Mouse (Mus musculus): ENCODE results near the gene Boll. TPM values are rescaled to one million over a fixed set of nuclear protein-coding genes. Genes with fewer than 3 reads are reported as not detected.
"Not testable (repeated sequence)": the region's sequence is repeated elsewhere in the genome, so short reads cannot be mapped to it uniquely, and the experiment has no call there.

Boll gene
- total RNA-seq, 1 experiment = 2.9 TPM

- Histone ChIP-seq H3K9me3 (ENCODE audit: control insufficient read depth, insufficient read depth, low read depth, low read length) (no peaks in the 10 kb centered on the region), H3K4me3 (ENCODE audit: insufficient read depth in 1 of 2, low read depth in 1 of 2, low read length in 2 of 2, poor library complexity in 1 of 2, severe bottlenecking in 1 of 2) (peak overlapping the region; percentile 60 to 71; a peak in 3 of 4 replicates), H3K36me3 (ENCODE audit: control insufficient read depth, insufficient read depth, low read length, poor library complexity, severe bottlenecking) (no peaks in the 10 kb centered on the region), H3K9ac (ENCODE audit: insufficient read depth, low read depth, low read length, poor library complexity, severe bottlenecking) (0 out of 2 replicates have a peak overlapping the region, but pooled peaks have one; percentile 23), H3K4me1 (ENCODE audit: control insufficient read depth in 2 of 2, insufficient read depth in 2 of 2, low read length in 2 of 2, poor library complexity in 1 of 2) (0 out of 4 replicates have a peak, but pooled peaks cover 0 to 3% of the 10 kb centered on the region in 2 experiments), H3K27ac (ENCODE audit: insufficient read depth, low read depth, low read length, poor library complexity, severe bottlenecking) (no peak overlapping the region)
- in situ Hi-C loops (cut with MboI; ENCODE audit: low sequenced_read_pairs in 2 of 2, unreplicated experiment in 2 of 2) = no loop called here
- DNase-seq (ENCODE audit: low read depth, low spot score) = no peak
- no peak for TF ChIP-seq MAFK (IDR thresholded peaks at IDR 0.05; ENCODE audit: insufficient read depth, low read depth, low read length)
- no peak for TF ChIP-seq CHD2 (IDR thresholded peaks at IDR 0.05; ENCODE audit: low read depth, low read length)
- TF ChIP-seq ZNF384 (IDR thresholded peaks at IDR 0.05; ENCODE audit: low read depth, low read length) = no peak
- TF ChIP-seq ZC3H11A (IDR thresholded peaks at IDR 0.05; ENCODE audit: borderline replicate concordance, low read depth, low read length) = no peak
- no peak for TF ChIP-seq HCFC1 (IDR thresholded peaks at IDR 0.05; ENCODE audit: borderline replicate concordance, insufficient read depth, low read length)
Measured at GRCm38 (mm10) chr1:55362634-55363033, 635 bp downstream of the Boll start.

- H3K9ac ChIP-seq (ENCODE audit: insufficient read depth, low read depth, low read length, poor library complexity, severe bottlenecking); H3K9me3 ChIP-seq (ENCODE audit: control insufficient read depth, insufficient read depth, low read depth, low read length); H3K27ac ChIP-seq (ENCODE audit: insufficient read depth, low read depth, low read length, poor library complexity, severe bottlenecking); H3K4me1 ChIP-seq (ENCODE audit: control insufficient read depth in 2 of 2, insufficient read depth in 2 of 2, low read length in 2 of 2, poor library complexity in 1 of 2); in situ Hi-C loops (cut with MboI; ENCODE audit: low sequenced_read_pairs in 2 of 2, unreplicated experiment in 2 of 2); H3K36me3 ChIP-seq (ENCODE audit: control insufficient read depth, insufficient read depth, low read length, poor library complexity, severe bottlenecking); H3K4me3 ChIP-seq (ENCODE audit: insufficient read depth in 1 of 2, low read depth in 1 of 2, low read length in 2 of 2, poor library complexity in 1 of 2, severe bottlenecking in 1 of 2): not testable (repeated sequence)
- peak; percentile 20 for DNase-seq (ENCODE audit: low read depth, low spot score)
Measured at GRCm38 (mm10) chr1:55351914-55352313, 11.4 kb downstream of the Boll start.

GRCm38 (mm10) chr1:55325496-55325895 is 37.8 kb downstream of the Boll start:
- H3K9me3 ChIP-seq (ENCODE audit: control insufficient read depth, insufficient read depth, low read depth, low read length); H3K4me1 ChIP-seq (ENCODE audit: control insufficient read depth in 2 of 2, insufficient read depth in 2 of 2, low read length in 2 of 2, poor library complexity in 1 of 2); H3K27ac ChIP-seq (ENCODE audit: insufficient read depth, low read depth, low read length, poor library complexity, severe bottlenecking); H3K36me3 ChIP-seq (ENCODE audit: control insufficient read depth, insufficient read depth, low read length, poor library complexity, severe bottlenecking); H3K9ac ChIP-seq (ENCODE audit: insufficient read depth, low read depth, low read length, poor library complexity, severe bottlenecking); H3K4me3 ChIP-seq (ENCODE audit: insufficient read depth in 1 of 2, low read depth in 1 of 2, low read length in 2 of 2, poor library complexity in 1 of 2, severe bottlenecking in 1 of 2); DNase-seq (ENCODE audit: low read depth, low spot score); in situ Hi-C loops (cut with MboI; ENCODE audit: low sequenced_read_pairs in 2 of 2, unreplicated experiment in 2 of 2): not testable (repeated sequence)

GRCm38 (mm10) chr1:55301077-55301476 is 62.2 kb downstream of the Boll start:
- Histone ChIP-seq H3K4me3 (ENCODE audit: insufficient read depth in 1 of 2, low read depth in 1 of 2, low read length in 2 of 2, poor library complexity in 1 of 2, severe bottlenecking in 1 of 2) (no peak overlapping the region), H3K9ac (ENCODE audit: insufficient read depth, low read depth, low read length, poor library complexity, severe bottlenecking) (no peak overlapping the region), H3K4me1 (ENCODE audit: control insufficient read depth in 2 of 2, insufficient read depth in 2 of 2, low read length in 2 of 2, poor library complexity in 1 of 2) (no peaks in the 10 kb centered on the region), H3K36me3 (ENCODE audit: control insufficient read depth, insufficient read depth, low read length, poor library complexity, severe bottlenecking) (no peaks in the 10 kb centered on the region), H3K9me3 (ENCODE audit: control insufficient read depth, insufficient read depth, low read depth, low read length) (no peaks in the 10 kb centered on the region), H3K27ac (ENCODE audit: insufficient read depth, low read depth, low read length, poor library complexity, severe bottlenecking) (no peak overlapping the region)
- TF ChIP-seq CHD2 (IDR thresholded peaks at IDR 0.05; ENCODE audit: low read depth, low read length) = no peak
- no peak for TF ChIP-seq ZC3H11A (IDR thresholded peaks at IDR 0.05; ENCODE audit: borderline replicate concordance, low read depth, low read length)
- TF ChIP-seq MAFK (IDR thresholded peaks at IDR 0.05; ENCODE audit: insufficient read depth, low read depth, low read length) = no peak
- TF ChIP-seq HCFC1 (IDR thresholded peaks at IDR 0.05; ENCODE audit: borderline replicate concordance, insufficient read depth, low read length) = no peak
- TF ChIP-seq ZNF384 (IDR thresholded peaks at IDR 0.05; ENCODE audit: low read depth, low read length) = no peak
- in situ Hi-C loops (cut with MboI; ENCODE audit: low sequenced_read_pairs in 2 of 2, unreplicated experiment in 2 of 2) = no loop called here
- DNase-seq (ENCODE audit: low read depth, low spot score) = no peak

- Histone ChIP-seq H3K9ac (ENCODE audit: insufficient read depth, low read depth, low read length, poor library complexity, severe bottlenecking) (no peak overlapping the region), H3K4me1 (ENCODE audit: control insufficient read depth in 2 of 2, insufficient read depth in 2 of 2, low read length in 2 of 2, poor library complexity in 1 of 2) (0 out of 4 replicates have a peak, but pooled peaks cover 0 to 2% of the 10 kb centered on the region in 2 experiments), H3K9me3 (ENCODE audit: control insufficient read depth, insufficient read depth, low read depth, low read length) (no peaks in the 10 kb centered on the region), H3K4me3 (ENCODE audit: insufficient read depth in 1 of 2, low read depth in 1 of 2, low read length in 2 of 2, poor library complexity in 1 of 2, severe bottlenecking in 1 of 2) (no peak overlapping the region), H3K27ac (ENCODE audit: insufficient read depth, low read depth, low read length, poor library complexity, severe bottlenecking) (no peak overlapping the region), H3K36me3 (ENCODE audit: control insufficient read depth, insufficient read depth, low read length, poor library complexity, severe bottlenecking) (no peaks in the 10 kb centered on the region)
- in situ Hi-C loops (cut with MboI; ENCODE audit: low sequenced_read_pairs in 2 of 2, unreplicated experiment in 2 of 2) = no loop called here
- peak; percentile 17 for DNase-seq (ENCODE audit: low read depth, low spot score)
- TF ChIP-seq HCFC1 (IDR thresholded peaks at IDR 0.05; ENCODE audit: borderline replicate concordance, insufficient read depth, low read length) = no peak
- no peak for TF ChIP-seq ZC3H11A (IDR thresholded peaks at IDR 0.05; ENCODE audit: borderline replicate concordance, low read depth, low read length)
- TF ChIP-seq MAFK (IDR thresholded peaks at IDR 0.05; ENCODE audit: insufficient read depth, low read depth, low read length) = no peak
- no peak for TF ChIP-seq CHD2 (IDR thresholded peaks at IDR 0.05; ENCODE audit: low read depth, low read length)
- TF ChIP-seq ZNF384 (IDR thresholded peaks at IDR 0.05; ENCODE audit: low read depth, low read length) = no peak
Measured at GRCm38 (mm10) chr1:55279081-55279480, 84.2 kb downstream of the Boll start.
